Mouse (Mus musculus): ENCODE measurements at regions not wholly inside any gene's neighbourhood (a gene's known extent, or its start where the extent isn't known, plus 50 kb on each side); places are given as distances from the start of the nearest gene placed in this dataset.

- 64% methylated on average over 5 of the region's 5 CpGs for WGBS
- no peak for ATAC-seq (ENCODE audit: low FRiP score)
- no peaks in the 10 kb centered on the region for H3K9me3 ChIP-seq (replicated peaks)
Measured at GRCm38 (mm10) chr10:98741398-98741797, 172.8 kb upstream of the Atp2b1 start.

GRCm38 (mm10) chr10:98742822-98743605, 171.2 kb upstream of the Atp2b1 start:
- WGBS: 82% methylated on average over 16 of the region's 16 CpGs
- Histone ChIP-seq H3K36me3 (no peaks in the 10 kb centered on the region), H3K4me3 (replicated peaks) (no peak overlapping the region), H3K4me1 (no peaks in the 10 kb centered on the region), H3K9ac (replicated peaks) (no peak overlapping the region), H3K27me3 (replicated peaks) (no peaks in the 10 kb centered on the region), H3K27ac (replicated peaks) (no peak overlapping the region), H3K4me2 (no peak overlapping the region), H3K9me3 (replicated peaks) (no peaks in the 10 kb centered on the region)
- no peak for ATAC-seq (ENCODE audit: low FRiP score)

More at GRCm38 (mm10) chr10:98741398-98741797, 172.8 kb upstream of the Atp2b1 start:
- no peak overlapping the region for H3K9ac ChIP-seq (replicated peaks)
- H3K27me3 ChIP-seq (replicated peaks): no peaks in the 10 kb centered on the region
- no peak overlapping the region for H3K4me3 ChIP-seq (replicated peaks)
- no peaks in the 10 kb centered on the region for H3K36me3 ChIP-seq
- H3K4me2 ChIP-seq: no peak overlapping the region
- no peaks in the 10 kb centered on the region for H3K4me1 ChIP-seq
- no peak overlapping the region for H3K27ac ChIP-seq (replicated peaks)

DNA sequence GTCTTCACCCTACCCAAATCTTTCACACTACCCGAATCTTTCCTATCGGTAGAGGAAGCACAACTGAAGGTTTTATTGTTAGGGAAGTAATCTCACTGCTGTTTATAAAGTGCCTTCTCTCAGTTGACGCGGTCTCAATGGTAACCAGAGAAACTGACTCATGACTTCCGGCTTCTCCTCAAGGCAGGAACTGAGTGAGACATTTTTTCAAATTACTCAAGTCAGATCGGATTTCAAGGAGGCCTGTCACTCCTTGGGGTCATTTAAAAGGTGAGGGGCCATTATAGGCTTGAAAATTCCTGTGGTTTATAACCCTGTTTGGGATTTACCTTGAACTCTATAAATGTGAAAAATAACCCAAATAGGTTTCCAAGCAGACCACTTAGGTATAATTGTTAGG, 170.0 kb upstream of the Atp2b1 start:
- ATAC-seq (ENCODE audit: low FRiP score): no peak
- H3K27ac ChIP-seq (replicated peaks): no peak overlapping the region
- no peaks in the 10 kb centered on the region for H3K36me3 ChIP-seq
- H3K4me3 ChIP-seq (replicated peaks): no peak overlapping the region
- no peaks in the 10 kb centered on the region for H3K27me3 ChIP-seq (replicated peaks)
- no peak overlapping the region for H3K9ac ChIP-seq (replicated peaks)
- H3K4me1 ChIP-seq: peaks cover 5% of the 10 kb centered on the region
- 38% methylated on average over 6 of the region's 6 CpGs for WGBS
- H3K4me2 ChIP-seq: no peak overlapping the region
- no peaks in the 10 kb centered on the region for H3K9me3 ChIP-seq (replicated peaks)

- Histone ChIP-seq H3K36me3 (no peaks in the 10 kb centered on the region), H3K9me3 (replicated peaks) (no peaks in the 10 kb centered on the region), H3K4me3 (replicated peaks) (no peak overlapping the region), H3K27me3 (replicated peaks) (no peaks in the 10 kb centered on the region), H3K9ac (replicated peaks) (no peak overlapping the region), H3K27ac (replicated peaks) (no peak overlapping the region), H3K4me2 (no peak overlapping the region), H3K4me1 (peaks cover 7% of the 10 kb centered on the region)
- no peak for ATAC-seq (ENCODE audit: low FRiP score)
- 40% methylated on average over 6 of the region's 6 CpGs for WGBS
Measured at GRCm38 (mm10) chr10:98744662-98745061, 169.5 kb upstream of the Atp2b1 start.

DNA sequence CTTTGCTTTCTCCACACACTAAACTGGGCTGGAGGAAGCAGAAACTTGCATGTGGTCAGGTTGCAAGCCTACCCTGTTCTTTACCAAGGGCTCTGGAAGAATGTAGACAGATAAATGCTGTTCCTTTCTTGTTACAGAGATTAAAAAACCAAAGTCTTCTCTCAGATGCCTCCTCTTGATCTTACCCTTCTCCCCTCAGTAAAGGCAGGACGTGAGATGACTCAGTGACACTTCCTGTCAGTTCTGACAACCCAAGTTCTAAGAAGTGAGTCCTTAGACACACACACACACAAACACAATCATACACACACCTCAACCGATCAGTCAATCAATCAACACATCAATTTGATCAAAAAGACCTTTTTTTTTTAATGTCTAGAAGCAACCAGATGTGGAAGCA, 168.8 kb upstream of the Atp2b1 start:
- no peak for ATAC-seq (ENCODE audit: low FRiP score)
- 89% methylated on average over 2 of the region's 2 CpGs for WGBS
- Histone ChIP-seq H3K4me1 (peaks cover 8% of the 10 kb centered on the region), H3K9ac (replicated peaks) (no peak overlapping the region), H3K36me3 (no peaks in the 10 kb centered on the region), H3K27me3 (replicated peaks) (no peaks in the 10 kb centered on the region), H3K27ac (replicated peaks) (no peak overlapping the region), H3K9me3 (replicated peaks) (no peaks in the 10 kb centered on the region), H3K4me3 (replicated peaks) (no peak overlapping the region), H3K4me2 (no peak overlapping the region)

GRCm38 (mm10) chr10:98745861-98746260, 168.3 kb upstream of the Atp2b1 start:
- no peak overlapping the region for H3K27ac ChIP-seq (replicated peaks)
- peaks cover 8% of the 10 kb centered on the region for H3K4me1 ChIP-seq
- no peaks in the 10 kb centered on the region for H3K36me3 ChIP-seq
- H3K4me2 ChIP-seq: no peak overlapping the region
- no peaks in the 10 kb centered on the region for H3K27me3 ChIP-seq (replicated peaks)
- ATAC-seq (ENCODE audit: low FRiP score): no peak
- H3K9me3 ChIP-seq (replicated peaks): no peaks in the 10 kb centered on the region
- 93% methylated on average over 5 of the region's 5 CpGs for WGBS
- no peak overlapping the region for H3K9ac ChIP-seq (replicated peaks)
- H3K4me3 ChIP-seq (replicated peaks): no peak overlapping the region

DNA sequence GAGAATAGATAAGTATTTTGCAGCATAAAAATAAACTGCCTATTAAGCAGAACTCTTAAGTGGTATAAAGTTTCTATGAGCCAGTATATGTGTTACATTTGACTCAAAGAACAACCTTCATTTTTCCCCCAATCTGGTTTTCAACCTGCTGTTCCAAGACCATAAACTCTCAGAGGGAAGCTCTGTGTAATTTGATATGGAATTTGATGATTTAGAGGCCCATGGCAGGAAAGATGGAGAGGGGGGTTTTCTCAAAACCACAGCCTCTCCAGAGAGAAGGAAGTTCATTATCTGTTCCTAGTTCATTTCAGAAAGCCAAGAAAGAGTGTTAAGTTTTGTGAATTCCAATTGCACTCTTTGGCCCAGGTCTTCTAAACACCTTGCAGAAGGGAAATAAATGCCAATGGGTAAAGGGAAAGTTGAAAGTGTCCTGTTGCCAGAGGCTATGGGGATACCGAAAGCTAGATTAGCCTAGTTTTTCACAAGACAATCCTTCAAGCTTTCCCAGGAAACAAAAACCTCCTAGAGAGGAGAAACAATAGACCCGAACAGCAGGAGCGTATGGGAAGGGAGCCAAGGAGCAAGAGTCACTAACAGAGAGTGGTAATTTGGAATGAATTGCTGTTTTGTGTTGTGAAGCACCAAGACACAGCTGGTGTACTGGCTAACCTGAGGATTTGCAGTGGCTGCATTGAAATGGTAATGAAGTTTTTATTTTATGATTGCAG, 165.2 kb upstream of the Atp2b1 start:
- no peak overlapping the region for H3K4me3 ChIP-seq (replicated peaks)
- ATAC-seq (ENCODE audit: low FRiP score): peak; percentile 41; the same call in 1 of the 2 replicates
- peak overlapping the region; percentile 28; the same call in 1 of the 2 replicates for H3K27ac ChIP-seq (replicated peaks)
- H3K27me3 ChIP-seq (replicated peaks): no peaks in the 10 kb centered on the region
- H3K9ac ChIP-seq (replicated peaks): no peak overlapping the region
- no peaks in the 10 kb centered on the region for H3K9me3 ChIP-seq (replicated peaks)
- peaks cover 8% of the 10 kb centered on the region for H3K4me1 ChIP-seq
- H3K36me3 ChIP-seq: no peaks in the 10 kb centered on the region
- 7% methylated on average over 3 of the region's 3 CpGs for WGBS
- no peak overlapping the region for H3K4me2 ChIP-seq

- H3K4me1 ChIP-seq: peaks cover 8% of the 10 kb centered on the region
- no peaks in the 10 kb centered on the region for H3K27me3 ChIP-seq (replicated peaks)
- H3K4me3 ChIP-seq (replicated peaks): no peak overlapping the region
- no peaks in the 10 kb centered on the region for H3K9me3 ChIP-seq (replicated peaks)
- no peaks in the 10 kb centered on the region for H3K36me3 ChIP-seq
- no peak overlapping the region for H3K4me2 ChIP-seq
- no peak for ATAC-seq (ENCODE audit: low FRiP score)
- H3K9ac ChIP-seq (replicated peaks): no peak overlapping the region
- no peak overlapping the region for H3K27ac ChIP-seq (replicated peaks)
- 48% methylated on average over 4 of the region's 4 CpGs for WGBS
Measured at GRCm38 (mm10) chr10:98749584-98749947, 164.6 kb upstream of the Atp2b1 start.

DNA sequence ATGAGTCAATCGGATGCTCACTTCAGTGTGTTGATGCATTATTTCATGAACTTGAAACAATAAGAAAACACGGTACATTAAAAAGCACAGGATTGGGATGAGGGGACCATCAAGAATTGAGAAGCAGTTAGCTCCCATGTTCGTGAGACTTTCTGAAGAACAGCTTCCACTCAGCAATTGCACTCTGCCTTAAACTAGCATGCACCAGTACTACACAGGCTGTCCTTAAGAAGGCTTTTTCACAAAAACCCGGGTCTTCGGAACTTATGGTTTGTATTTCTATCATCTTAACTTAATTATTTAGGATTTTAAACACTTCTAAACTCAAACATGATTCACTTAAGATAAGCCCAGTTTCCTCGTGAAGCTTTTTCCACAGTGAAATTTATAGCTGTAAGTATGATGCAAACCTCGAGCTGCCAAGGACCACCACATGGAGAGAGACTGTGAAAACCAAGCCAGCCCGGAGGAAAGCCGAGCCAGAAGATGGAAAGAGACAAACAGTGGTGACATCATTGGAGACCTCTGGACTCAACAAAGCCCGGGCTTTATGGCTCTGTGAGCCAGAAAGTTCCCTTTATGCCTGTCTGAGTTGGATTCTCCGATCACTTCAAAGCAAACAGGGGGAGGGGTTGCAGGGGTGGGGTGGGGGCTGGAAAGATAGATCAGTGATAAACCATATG, 162.7 kb upstream of the Atp2b1 start:
- WGBS: 49% methylated on average over 11 of the region's 11 CpGs
- peaks cover 8% of the 10 kb centered on the region for H3K4me1 ChIP-seq

GRCm38 (mm10) chr10:98761080-98761479, 153.1 kb upstream of the Atp2b1 start:
- H3K4me1 ChIP-seq: peaks cover 8% of the 10 kb centered on the region
- no peak overlapping the region for H3K4me3 ChIP-seq (replicated peaks)
- no peak for ATAC-seq (ENCODE audit: low FRiP score)
- no peaks in the 10 kb centered on the region for H3K27me3 ChIP-seq (replicated peaks)
- H3K4me2 ChIP-seq: no peak overlapping the region
- no peak overlapping the region for H3K27ac ChIP-seq (replicated peaks)
- no peak overlapping the region for H3K9ac ChIP-seq (replicated peaks)
- H3K36me3 ChIP-seq: no peaks in the 10 kb centered on the region
- no peaks in the 10 kb centered on the region for H3K9me3 ChIP-seq (replicated peaks)

More for the DNA sequence above, 162.7 kb upstream of the Atp2b1 start:
- no peak overlapping the region for H3K4me2 ChIP-seq
- no peak overlapping the region for H3K27ac ChIP-seq (replicated peaks)
- no peak for ATAC-seq (ENCODE audit: low FRiP score)
- H3K27me3 ChIP-seq (replicated peaks): no peaks in the 10 kb centered on the region
- H3K4me3 ChIP-seq (replicated peaks): no peak overlapping the region
- H3K36me3 ChIP-seq: no peaks in the 10 kb centered on the region
- no peaks in the 10 kb centered on the region for H3K9me3 ChIP-seq (replicated peaks)
- H3K9ac ChIP-seq (replicated peaks): no peak overlapping the region

GRCm38 (mm10) chr10:98765786-98766419, 148.3 kb upstream of the Atp2b1 start:
- H3K36me3 ChIP-seq: no peaks in the 10 kb centered on the region
- H3K27ac ChIP-seq (replicated peaks): peak overlapping the region; percentile 58
- no peak overlapping the region for H3K4me3 ChIP-seq (replicated peaks)
- H3K27me3 ChIP-seq (replicated peaks): no peaks in the 10 kb centered on the region
- ATAC-seq (ENCODE audit: low FRiP score): peak; percentile 63
- H3K4me2 ChIP-seq: no peak overlapping the region
- H3K9me3 ChIP-seq (replicated peaks): no peaks in the 10 kb centered on the region
- WGBS: 60% methylated on average over 11 of the region's 11 CpGs
- H3K9ac ChIP-seq (replicated peaks): no peak overlapping the region
- H3K4me1 ChIP-seq: peaks cover 8% of the 10 kb centered on the region

Measured in neural tube, embryonic 15.5 days (tissue).